Mouse (Mus musculus) embryonic facial prominence, embryonic 12.5 days (tissue): ENCODE results near the gene Kmt2b. TPM values are rescaled to one million over a fixed set of nuclear protein-coding genes. Genes with fewer than 3 reads are reported as not detected.

Experiments used
- ATAC-seq: fragments of 200-750 bp; cut with Nextera tagmentation; 2 replicates; pipeline ENCODE4 v1.8.0; 2017; ENCODE audit not compliant: insufficient number of reproducible peaks, insufficient read depth, low FRiP score, low TSS enrichment
- H3K27ac ChIP-seq: fragments of 300-500 bp; sonication (generic); 2 replicates; pipeline ENCODE4 v1.5.1; 2016; ENCODE audit warnings: mild to moderate bottlenecking
- H3K27me3 ChIP-seq: fragments of 300-500 bp; sonication (generic); 2 replicates; pipeline ENCODE4 v1.6.1; 2016; ENCODE audit warnings: mild to moderate bottlenecking, moderate library complexity
- H3K36me3 ChIP-seq: fragments of 300-500 bp; sonication (generic); 2 replicates; pipeline ENCODE4 v1.6.1; 2016; ENCODE audit warnings: mild to moderate bottlenecking
- H3K4me1 ChIP-seq: fragments of 300-500 bp; sonication (generic); 2 replicates; pipeline ENCODE4 v1.6.1; 2016
- H3K4me2 ChIP-seq: fragments of 300-500 bp; sonication (generic); replicated peaks from 2 replicates; pipeline ENCODE4 v1.6.1; 2016; ENCODE audit warnings: mild to moderate bottlenecking, moderate library complexity
- H3K4me3 ChIP-seq: fragments of 300-500 bp; sonication (generic); 2 replicates; pipeline ENCODE4 v1.5.1; 2016; ENCODE audit warnings: mild to moderate bottlenecking
- H3K9ac ChIP-seq: fragments of 300-500 bp; sonication (generic); 2 replicates; pipeline ENCODE4 v1.6.1; 2016; ENCODE audit warnings: mild to moderate bottlenecking, moderate library complexity
- H3K9me3 ChIP-seq: fragments of 300-500 bp; sonication (generic); 2 replicates; pipeline ENCODE4 v1.6.1; 2016; ENCODE audit warnings: mild to moderate bottlenecking, moderate library complexity
- WGBS: fragments of 180-500 bp; shearing (Covaris S2); methylation state at CpG from one replicate; pipeline ENCODE4 v1.1.7; 2016; 5-methylcytosine and 5-hydroxymethylcytosine counted together
- microRNA-seq: library from miRNA; unstranded; fragments of <30 nt; microRNA quantifications from one replicate; pipeline ENCODE4, GENCODE M21; 2017
- polyA plus RNA-seq: library from polyadenylated mRNA; unstranded; fragments of >200 nt; fragmentation: Nextera tagmentation; extraction: Ambion mirVana; gene quantifications from 2 replicates; pipeline ENCODE4 v1.2.1, GENCODE M21; 2016

Gene Kmt2b
- polyA plus RNA-seq, 1 experiment from 2014 or later, result 11.6 TPM

DNA sequence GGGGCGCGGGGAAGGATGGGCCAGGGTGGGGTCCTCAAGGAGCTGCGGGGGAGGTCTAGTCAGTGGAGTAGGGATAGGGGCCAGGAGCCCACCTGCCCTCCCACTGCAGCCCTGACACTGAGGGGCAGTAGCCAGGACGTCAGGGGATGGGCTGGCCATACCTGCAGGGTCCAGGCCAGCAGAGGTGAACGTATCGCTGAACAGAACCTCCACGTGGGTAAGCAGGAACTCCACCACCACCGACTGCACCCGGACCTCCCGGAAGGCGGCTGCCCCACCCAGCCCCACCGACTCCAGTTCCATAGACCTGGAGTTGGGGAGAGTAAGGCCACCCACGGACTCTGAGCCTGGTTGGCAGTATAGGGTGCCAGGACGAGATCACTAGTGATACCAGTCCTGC, 61.5 kb downstream of the Kmt2b start:
- peaks cover 21% of the 10 kb centered on the region for H3K4me1 ChIP-seq
- no peak overlapping the region for H3K4me3 ChIP-seq
- H3K36me3 ChIP-seq, result peaks cover 89% of the 10 kb centered on the region
- peak overlapping the region; percentile 27; the same call in 1 of the 2 replicates for H3K4me2 ChIP-seq
- peak overlapping the region; percentile 61; the same call in 1 of the 2 replicates for H3K27ac ChIP-seq
- no peak for ATAC-seq
- 75% methylated on average over 14 of the region's 14 CpGs for WGBS
- no peaks in the 10 kb centered on the region for H3K9me3 ChIP-seq
- no peaks in the 10 kb centered on the region; the same call in 1 of the 2 replicates for H3K27me3 ChIP-seq
- peak overlapping the region; percentile 24; the same call in 1 of the 2 replicates for H3K9ac ChIP-seq

DNA sequence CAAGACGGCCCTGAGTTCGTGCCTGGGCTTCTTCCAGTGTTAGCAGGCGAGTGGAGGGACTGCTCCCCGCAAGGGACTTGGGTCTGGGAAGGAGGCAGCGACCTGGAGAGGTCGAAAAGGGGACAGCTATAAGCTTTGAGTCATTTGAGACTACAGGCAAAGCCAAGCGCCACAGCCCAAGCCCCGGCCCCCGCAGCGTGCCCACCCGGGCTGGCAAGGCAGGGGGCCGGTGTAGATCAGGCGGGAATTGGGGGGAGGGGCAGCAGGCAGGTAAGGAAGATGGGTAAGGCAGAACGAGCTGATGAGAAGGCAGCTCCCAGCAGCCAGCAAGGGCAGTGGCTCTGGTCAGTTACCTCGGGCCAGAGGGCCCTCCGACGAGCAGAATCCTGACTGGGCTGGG, 62.1 kb downstream of the Kmt2b start:
- Histone ChIP-seq H3K4me1 (peaks cover 16% of the 10 kb centered on the region), H3K4me3 (no peak overlapping the region), H3K27me3 (no peaks in the 10 kb centered on the region), H3K4me2 (peak overlapping the region; percentile 27), H3K27ac (peak overlapping the region; percentile 61), H3K36me3 (peaks cover 83% of the 10 kb centered on the region), H3K9ac (peak overlapping the region; percentile 24; the same call in 1 of the 2 replicates), H3K9me3 (no peaks in the 10 kb centered on the region)
- WGBS, result 15% methylated on average over 17 of the region's 17 CpGs
- ATAC-seq, result no peak

DNA sequence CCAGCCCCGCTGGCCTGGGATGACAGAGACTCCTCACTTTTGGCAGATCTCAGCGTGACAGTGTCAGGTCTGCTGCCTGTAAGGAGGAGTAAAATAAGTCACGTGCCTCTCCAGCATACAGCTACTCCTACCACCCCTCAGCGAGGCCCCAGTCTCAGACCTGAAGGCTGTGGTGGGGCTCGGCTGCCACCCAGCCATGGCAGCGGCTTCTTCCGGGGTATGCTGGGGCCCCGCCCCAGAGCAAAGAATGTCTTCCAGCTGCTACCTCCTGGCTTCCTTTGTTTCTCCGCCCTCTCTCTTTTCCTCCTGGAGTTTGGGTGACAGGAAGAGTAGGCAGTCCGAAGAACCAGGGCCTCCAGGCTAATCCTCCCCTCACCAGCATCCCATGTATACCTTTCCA, 62.6 kb downstream of the Kmt2b start:
- ATAC-seq, result no peak
- no peaks in the 10 kb centered on the region for H3K27me3 ChIP-seq
- H3K9me3 ChIP-seq, result no peaks in the 10 kb centered on the region
- peaks cover 13% of the 10 kb centered on the region for H3K4me1 ChIP-seq
- peaks cover 79% of the 10 kb centered on the region for H3K36me3 ChIP-seq
- H3K27ac ChIP-seq, result peak overlapping the region; percentile 61
- H3K9ac ChIP-seq, result no peak overlapping the region; the same call in 1 of the 2 replicates
- WGBS, result 22% methylated on average over 10 of the region's 10 CpGs
- peak overlapping the region; percentile 27 for H3K4me2 ChIP-seq
- H3K4me3 ChIP-seq, result no peak overlapping the region

DNA sequence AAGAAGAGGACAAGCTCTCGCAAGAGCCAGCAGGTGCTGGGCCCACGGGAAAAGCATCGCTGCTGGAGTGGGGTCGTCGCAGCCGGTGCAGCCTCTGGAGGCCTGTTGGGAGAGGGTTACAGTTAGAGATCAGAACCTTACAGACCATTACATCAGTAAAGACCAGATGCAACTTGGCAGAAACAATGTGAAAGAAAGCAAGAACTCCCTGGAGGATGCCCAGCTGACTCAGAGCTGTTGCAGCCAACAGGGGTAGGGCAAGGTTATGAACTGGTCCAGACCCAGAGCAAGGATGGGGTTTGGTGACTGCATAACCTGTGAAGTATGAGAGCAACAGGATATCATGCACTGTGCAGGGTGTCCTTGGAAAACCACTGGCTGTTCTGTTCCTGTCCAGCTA, 64.0 kb downstream of the Kmt2b start:
- 84% methylated on average over 6 of the region's 6 CpGs for WGBS

DNA sequence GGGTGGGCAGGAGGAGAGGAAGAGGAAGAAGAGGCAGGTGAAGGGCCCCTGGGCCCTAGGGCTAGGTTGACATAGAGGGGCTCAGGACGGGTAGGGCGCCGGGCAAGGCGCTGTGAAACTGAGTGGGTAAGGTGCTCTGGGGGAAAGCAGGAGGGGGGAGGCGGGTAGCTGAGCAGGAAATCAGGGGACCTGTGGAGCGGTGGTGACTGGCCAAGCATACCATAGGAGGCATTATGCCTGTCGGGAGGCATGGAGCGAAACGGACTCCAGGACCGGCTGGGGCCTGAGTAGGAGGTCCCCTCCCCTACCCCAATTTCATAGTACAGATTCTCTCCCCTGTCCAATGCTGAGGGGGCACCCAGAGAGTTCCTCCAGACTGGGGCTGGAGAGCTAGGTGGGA, 65.7 kb downstream of the Kmt2b start:
- H3K9me3 ChIP-seq, result no peaks in the 10 kb centered on the region
- no peaks in the 10 kb centered on the region for H3K27me3 ChIP-seq
- peaks cover 50% of the 10 kb centered on the region for H3K36me3 ChIP-seq
- no peak overlapping the region for H3K4me2 ChIP-seq
- H3K9ac ChIP-seq, result no peak overlapping the region
- no peak for ATAC-seq
- no peak overlapping the region for H3K4me3 ChIP-seq
- WGBS, result 73% methylated on average over 10 of the region's 10 CpGs
- no peak overlapping the region for H3K27ac ChIP-seq
- peaks cover 13% of the 10 kb centered on the region for H3K4me1 ChIP-seq

More for the DNA sequence above, 64.0 kb downstream of the Kmt2b start:
- Histone ChIP-seq H3K9me3 (no peaks in the 10 kb centered on the region), H3K4me1 (peaks cover 13% of the 10 kb centered on the region), H3K4me3 (no peak overlapping the region), H3K27me3 (no peaks in the 10 kb centered on the region), H3K4me2 (no peak overlapping the region), H3K9ac (no peak overlapping the region), H3K36me3 (peaks cover 66% of the 10 kb centered on the region), H3K27ac (no peak overlapping the region)
- ATAC-seq, result no peak

DNA sequence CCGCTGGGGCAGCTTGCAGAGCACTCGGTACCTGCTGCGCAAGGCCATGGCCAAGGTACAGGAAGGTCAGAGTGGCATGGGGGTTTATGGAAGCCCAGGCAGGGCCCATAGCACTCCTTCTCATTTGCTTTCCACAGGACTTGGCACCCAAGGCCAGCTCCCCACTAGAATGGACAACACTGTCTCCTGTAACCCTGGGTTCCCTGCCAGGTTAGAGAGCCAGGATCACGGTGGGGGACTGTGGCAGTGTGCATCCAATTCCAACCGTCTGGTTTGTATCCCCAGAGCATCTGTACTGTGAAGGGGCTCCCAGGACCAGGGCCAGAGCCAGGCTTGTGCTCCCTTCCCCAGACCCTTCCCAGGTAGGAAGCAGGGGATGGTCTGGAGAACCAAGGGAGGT, 67.7 kb downstream of the Kmt2b start:
- H3K27me3 ChIP-seq, result no peaks in the 10 kb centered on the region
- peaks cover 2% of the 10 kb centered on the region for H3K4me1 ChIP-seq
- no peak overlapping the region; the same call in 1 of the 2 replicates for H3K9ac ChIP-seq
- no peak overlapping the region for H3K4me3 ChIP-seq
- H3K9me3 ChIP-seq, result no peaks in the 10 kb centered on the region
- no peak overlapping the region for H3K27ac ChIP-seq
- ATAC-seq, result no peak
- peaks cover 30% of the 10 kb centered on the region for H3K36me3 ChIP-seq
- H3K4me2 ChIP-seq, result no peak overlapping the region
- WGBS, result 78% methylated on average over 5 of the region's 5 CpGs

DNA sequence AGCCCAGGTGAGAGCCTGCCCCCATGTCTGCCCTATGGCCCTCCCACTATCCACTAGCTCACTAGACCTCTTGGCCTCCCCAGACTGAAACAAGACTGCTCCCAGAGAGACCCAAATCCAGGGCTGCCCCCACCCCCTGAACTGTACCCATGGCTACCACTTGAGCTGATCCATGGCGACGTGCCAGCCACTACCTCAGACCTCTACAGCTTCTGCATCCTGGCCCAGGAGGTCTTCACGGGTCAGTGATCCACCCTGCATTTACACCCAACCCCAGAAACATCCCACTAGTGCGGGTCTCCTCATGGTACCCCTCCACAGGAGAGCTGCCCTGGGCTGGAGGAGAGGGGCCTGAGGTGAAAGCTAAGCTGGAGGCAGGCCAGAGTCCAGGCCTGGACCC, 68.1 kb downstream of the Kmt2b start:
- peaks cover 29% of the 10 kb centered on the region for H3K36me3 ChIP-seq
- no peaks in the 10 kb centered on the region for H3K9me3 ChIP-seq
- H3K4me1 ChIP-seq, result no peaks in the 10 kb centered on the region
- H3K27ac ChIP-seq, result no peak overlapping the region
- no peak for ATAC-seq
- no peak overlapping the region for H3K4me2 ChIP-seq
- H3K9ac ChIP-seq, result no peak overlapping the region
- 75% methylated on average over 4 of the region's 4 CpGs for WGBS
- H3K4me3 ChIP-seq, result no peak overlapping the region
- H3K27me3 ChIP-seq, result no peaks in the 10 kb centered on the region

Small RNAs within 50 kb of the gene (microRNA-seq; reads per million reads assigned to microRNA genes)
- gene Gm38670 (1.3 reads per million), gene Mir3569 (0.54 reads per million)

Other genes starting within 250 kb of the Kmt2b start
- gene Lrfn3, start 226.0 kb downstream of the Kmt2b start, polyA plus RNA-seq, result 8.3 and 8.6 TPM in 2 replicates
- gene Tyrobp, start 175.0 kb downstream of the Kmt2b start, polyA plus RNA-seq, result 16.7 and 18.7 TPM in 2 replicates
- 0.70 and 0.98 TPM in 2 replicates for gene Hcst, start 168.9 kb downstream of the Kmt2b start, polyA plus RNA-seq
- gene Nfkbid, start 167.0 kb downstream of the Kmt2b start, polyA plus RNA-seq, result 2.1 and 2.9 TPM in 2 replicates
- gene Aplp1, start 143.2 kb downstream of the Kmt2b start, polyA plus RNA-seq, result 66.5 and 74.7 TPM in 2 replicates
- gene Kirrel2, start 131.0 kb downstream of the Kmt2b start, polyA plus RNA-seq, result 0.46 and 0.52 TPM in 2 replicates
- gene Nphs1, start 130.4 kb downstream of the Kmt2b start, polyA plus RNA-seq, result 0.10 and 0.29 TPM in 2 replicates
- gene Prodh2, start 95.1 kb downstream of the Kmt2b start, polyA plus RNA-seq, result not detected in 2 replicates
- gene Arhgap33, start 53.7 kb downstream of the Kmt2b start, polyA plus RNA-seq, result 20.0 and 26.5 TPM in 2 replicates
- 8.5 and 9.2 TPM in 2 replicates for gene Hspb6, start 36.5 kb downstream of the Kmt2b start, polyA plus RNA-seq
- gene Proser3, start 36.4 kb downstream of the Kmt2b start, polyA plus RNA-seq, result 15.6 and 16.0 TPM in 2 replicates
- gene Lin37, start 28.9 kb downstream of the Kmt2b start, polyA plus RNA-seq, result 44.7 and 49.1 TPM in 2 replicates
- gene U2af1l4, start 25.4 kb downstream of the Kmt2b start, polyA plus RNA-seq, result 94.1 TPM in 2 replicates
- 16.5 and 17.4 TPM in 2 replicates for gene Gm49396, start 25.4 kb downstream of the Kmt2b start, polyA plus RNA-seq
- 132 and 138 TPM in 2 replicates for gene Psenen, start 25.1 kb downstream of the Kmt2b start, polyA plus RNA-seq
- 4.1 and 5.5 TPM in 2 replicates for gene Igflr1, start 23.3 kb downstream of the Kmt2b start, polyA plus RNA-seq
- 0.17 and 0.19 TPM in 2 replicates for gene Zbtb32, start 10.2 kb upstream of the Kmt2b start, polyA plus RNA-seq
- 0.37 and 0.73 TPM in 2 replicates for gene Upk1a, start 24.1 kb upstream of the Kmt2b start, polyA plus RNA-seq
- gene Cox6b1, start 37.4 kb upstream of the Kmt2b start, polyA plus RNA-seq, result 761 and 784 TPM in 2 replicates
- not detected in 2 replicates for gene Etv2, start 47.1 kb upstream of the Kmt2b start, polyA plus RNA-seq
- gene Rbm42, start 61.6 kb upstream of the Kmt2b start, polyA plus RNA-seq, result 151 and 154 TPM in 2 replicates
- gene Haus5, start 76.3 kb upstream of the Kmt2b start, polyA plus RNA-seq, result 54.8 and 59.3 TPM in 2 replicates
- gene Pmis2, start 82.9 kb upstream of the Kmt2b start, polyA plus RNA-seq, result not detected in 2 replicates
- gene 2200002J24Rik, start 110.2 kb upstream of the Kmt2b start, polyA plus RNA-seq, result not detected in 2 replicates
- 0.50 and 0.96 TPM in 2 replicates for gene Atp4a, start 123.5 kb upstream of the Kmt2b start, polyA plus RNA-seq
- gene Tmem147, start 140.8 kb upstream of the Kmt2b start, polyA plus RNA-seq, result 156 and 166 TPM in 2 replicates
- 0.62 and 0.97 TPM in 2 replicates for gene Gapdhs, start 155.0 kb upstream of the Kmt2b start, polyA plus RNA-seq
- gene Sbsn, start 162.7 kb upstream of the Kmt2b start, polyA plus RNA-seq, result 1.1 and 1.3 TPM in 2 replicates
- 0.32 TPM in 1 of 2 replicates, not detected in the other for gene Dmkn, start 175.0 kb upstream of the Kmt2b start, polyA plus RNA-seq
- gene Krtdap, start 199.2 kb upstream of the Kmt2b start, polyA plus RNA-seq, result 1.0 and 1.1 TPM in 2 replicates
- gene Ffar2, start 235.0 kb upstream of the Kmt2b start, polyA plus RNA-seq, result 0.24 TPM in 1 of 2 replicates, not detected in the other